Mouse (Mus musculus): ENCODE results near the gene Igf1r. TPM values are rescaled to one million over a fixed set of nuclear protein-coding genes. Genes with fewer than 3 reads are reported as not detected.

Gene Igf1r
- polyA plus RNA-seq, 2 experiments from 2014 or later = 11.3 to 19.2 TPM

GRCm38 (mm10) chr7:68054956-68055355, 102.3 kb downstream of the Igf1r start:
- ATAC-seq = no peak

- no peak for ATAC-seq
Observed at GRCm38 (mm10) chr7:68057010-68057409, 104.4 kb downstream of the Igf1r start.

DNA sequence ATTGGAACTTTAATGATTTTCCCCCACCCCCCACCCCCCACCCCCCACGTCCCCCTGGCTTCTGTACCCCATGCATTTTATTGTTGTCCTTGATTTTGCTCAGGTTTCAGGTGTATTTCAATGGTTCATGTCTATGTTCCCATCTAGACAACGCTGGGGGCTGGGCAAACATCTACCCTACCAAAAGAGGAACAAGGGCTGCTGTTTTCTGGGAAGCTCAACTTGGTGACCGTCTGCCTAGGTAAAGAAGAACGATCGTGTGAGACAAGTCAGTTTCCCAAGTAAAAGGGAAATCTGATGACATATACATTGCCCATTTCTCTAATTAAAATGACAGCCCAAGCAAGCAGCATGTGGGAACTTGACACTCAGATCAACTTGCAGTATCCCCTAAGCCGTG, 107.1 kb downstream of the Igf1r start:
- ATAC-seq = no peak

GRCm38 (mm10) chr7:68061434-68061833, 108.8 kb downstream of the Igf1r start:
- no peak for ATAC-seq

DNA sequence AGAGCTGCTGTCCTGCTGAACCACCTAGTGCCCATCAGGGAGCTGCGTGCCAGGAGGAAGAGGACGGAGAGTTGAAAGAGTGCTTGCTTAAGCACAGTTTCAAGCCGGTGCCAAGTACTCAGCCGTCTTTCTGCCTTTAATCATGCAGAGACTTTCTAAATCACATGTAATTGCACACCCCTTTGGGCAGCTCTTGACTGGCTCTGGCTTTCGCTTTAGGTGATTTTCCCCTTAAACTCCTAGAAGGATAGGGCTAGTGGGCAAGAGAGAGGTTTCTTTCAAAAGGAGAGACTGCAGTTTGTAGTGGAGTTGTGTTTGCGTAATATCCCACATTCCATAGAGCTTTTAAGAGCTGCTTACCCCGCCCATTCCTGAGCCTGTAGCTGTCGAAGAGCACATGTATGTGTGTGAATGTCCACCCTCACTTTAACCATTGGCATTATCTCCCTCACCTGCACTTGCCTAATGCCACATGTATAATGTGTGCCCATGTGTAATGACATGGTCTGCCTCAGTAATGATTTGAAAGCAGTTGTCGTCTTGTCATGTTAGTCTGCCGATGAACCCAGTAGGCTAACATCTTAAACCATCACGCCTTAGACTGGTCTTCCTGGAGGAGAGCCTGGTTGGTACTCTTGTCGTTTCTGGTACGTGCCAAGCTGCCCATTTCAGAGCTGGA, 109.7 kb downstream of the Igf1r start:
- ATAC-seq = no peak

DNA sequence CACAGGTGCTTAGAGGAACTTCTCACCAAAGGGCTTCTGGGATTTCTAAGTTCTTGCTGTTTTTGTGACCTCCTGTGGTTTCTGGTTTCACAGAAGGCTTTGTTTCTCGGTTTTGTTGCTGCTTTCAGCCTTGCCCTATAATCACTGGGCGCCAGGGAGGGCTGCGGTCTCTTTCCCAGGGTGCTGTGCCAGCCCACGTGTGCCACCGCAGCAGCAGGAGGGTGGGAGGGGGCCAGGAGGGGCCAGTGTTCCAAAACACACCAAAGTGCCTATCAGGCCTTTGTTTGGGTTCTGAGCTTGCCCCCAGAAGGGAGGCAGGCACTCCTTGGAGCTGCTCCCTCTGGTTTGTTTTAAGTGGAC, 110.2 kb downstream of the Igf1r start:
- ATAC-seq = no peak

DNA sequence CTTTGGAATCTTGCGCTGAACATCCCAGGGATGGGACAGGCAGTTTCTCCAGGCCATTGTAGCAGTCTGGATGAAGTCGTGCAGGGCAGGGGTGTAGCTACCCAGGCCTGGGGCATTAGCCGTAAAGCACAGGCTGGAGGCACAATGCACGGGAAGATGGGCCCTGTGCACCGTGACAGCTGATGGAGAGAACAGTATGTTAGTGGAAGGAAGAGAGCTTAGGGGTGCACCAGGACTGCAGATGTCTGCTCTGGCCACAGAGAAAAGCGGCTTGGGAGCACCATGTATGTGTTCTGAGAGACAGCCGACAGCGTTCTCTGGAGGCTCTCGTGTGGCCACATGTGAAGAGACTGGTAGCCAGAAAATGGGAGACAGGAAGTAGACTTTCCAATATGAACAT, 111.1 kb downstream of the Igf1r start:
- no peak for ATAC-seq

DNA sequence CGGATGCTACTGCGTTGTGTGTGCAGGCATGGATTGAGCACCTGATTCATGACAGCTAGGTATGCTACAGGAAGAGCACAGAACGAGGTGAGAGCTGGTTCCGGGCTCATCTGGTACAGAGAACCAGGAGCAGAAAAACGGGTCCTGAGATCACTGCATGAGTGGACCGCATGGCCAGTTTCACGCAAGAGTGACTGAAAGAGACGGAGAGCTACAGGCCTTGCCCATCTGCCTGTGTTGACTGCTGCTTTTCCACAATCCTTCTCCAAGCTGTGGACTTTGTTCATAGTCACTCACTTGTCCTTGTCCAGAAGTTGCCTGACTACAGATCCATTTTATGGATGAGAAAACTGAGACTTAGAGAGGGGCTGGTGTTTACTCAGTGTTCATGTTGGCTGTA, 111.5 kb downstream of the Igf1r start:
- no peak for ATAC-seq

DNA sequence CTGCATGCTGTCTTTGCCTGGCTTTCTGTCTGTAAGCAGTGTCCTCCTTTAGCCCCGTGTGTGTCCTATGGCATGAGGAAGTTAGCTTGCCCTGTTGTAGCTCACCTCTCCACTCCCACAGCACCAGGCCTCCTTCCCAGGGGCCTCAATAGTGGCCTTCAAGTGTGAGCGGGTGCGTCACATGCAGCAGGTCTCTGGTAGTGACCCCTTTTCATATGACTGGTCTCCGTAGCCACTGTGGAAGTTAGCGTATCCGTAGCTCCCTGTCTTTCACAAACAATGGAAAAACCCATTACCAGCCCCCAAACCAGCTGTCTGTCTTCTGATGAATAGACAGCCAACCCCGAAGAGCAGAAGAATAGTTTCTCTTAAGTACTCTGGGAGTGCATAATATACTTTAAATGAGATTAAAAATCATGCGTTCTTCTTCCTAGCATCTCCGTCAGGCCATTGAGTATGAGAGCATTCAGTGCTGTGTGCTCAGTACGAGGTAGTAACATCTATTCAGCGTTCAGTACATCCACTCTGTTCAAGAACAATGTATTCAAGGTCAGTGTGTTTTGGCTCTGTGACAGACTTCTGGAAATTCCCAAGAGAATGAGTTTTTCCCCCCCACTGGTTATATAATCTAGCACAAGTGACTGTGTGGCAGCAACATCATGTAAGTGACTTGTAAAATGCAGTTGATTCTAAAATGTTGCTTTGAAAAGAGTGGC, 112.2 kb downstream of the Igf1r start:
- ATAC-seq = no peak

- ATAC-seq = no peak
Observed at GRCm38 (mm10) chr7:68065904-68066303, 113.3 kb downstream of the Igf1r start.

DNA sequence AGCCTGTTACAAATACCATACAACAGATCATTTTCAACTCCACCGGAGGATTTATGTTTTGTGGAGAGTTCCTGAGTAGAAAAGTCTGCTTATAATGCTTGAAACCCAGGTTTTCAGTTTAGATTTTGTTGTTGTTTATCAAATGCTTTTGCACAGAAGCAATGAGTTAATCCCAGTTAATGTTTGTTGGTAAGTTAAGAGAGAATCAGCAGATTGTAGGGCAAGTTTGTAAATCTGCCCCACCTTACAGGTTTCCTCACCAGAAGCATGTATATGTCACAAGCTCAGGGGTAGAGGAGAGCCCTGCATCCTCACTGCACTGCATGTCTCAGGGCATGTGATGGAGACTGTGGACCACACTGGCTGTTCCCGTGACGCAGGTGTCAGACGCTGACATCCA, 114.7 kb downstream of the Igf1r start:
- ATAC-seq = no peak

DNA sequence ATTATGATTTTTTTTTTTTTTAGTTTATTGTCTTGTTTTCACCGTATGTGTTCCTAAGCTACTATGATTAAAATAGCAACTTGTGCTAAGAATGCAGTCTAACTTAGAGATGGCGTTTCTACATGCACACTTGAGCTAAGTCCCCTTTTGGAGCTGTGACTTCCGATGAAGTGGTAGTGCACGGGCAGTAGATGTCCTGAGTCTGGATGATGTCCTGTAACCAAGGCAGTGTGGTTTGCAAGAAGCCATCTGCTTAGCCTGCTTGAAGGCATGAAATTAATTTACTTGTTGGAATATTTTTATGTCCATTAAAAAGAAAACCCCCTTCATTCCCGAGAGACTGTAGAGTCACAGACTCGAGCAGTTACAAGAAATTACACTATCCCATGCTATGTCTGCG, 116.7 kb downstream of the Igf1r start:
- no peak for ATAC-seq

DNA sequence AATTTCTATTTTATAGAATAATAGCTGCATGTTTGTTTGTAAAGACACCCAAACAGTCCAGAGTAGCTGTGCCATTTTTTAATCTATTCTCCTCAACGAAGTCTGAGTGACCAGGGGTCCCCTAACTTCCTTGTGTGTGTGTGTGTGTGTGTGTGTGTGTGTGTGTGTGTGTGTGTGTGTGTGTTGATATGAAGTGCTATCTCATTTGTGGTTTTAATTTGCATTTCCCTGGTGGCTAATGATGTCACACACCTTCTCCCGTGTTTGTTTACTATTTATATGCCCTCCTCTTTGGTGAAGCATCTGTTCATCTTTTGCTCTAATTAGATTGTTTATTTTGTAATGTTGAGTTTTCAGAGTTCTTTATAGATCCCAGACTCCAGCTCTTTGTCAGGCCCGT, 117.4 kb downstream of the Igf1r start:
- no peak for ATAC-seq

GRCm38 (mm10) chr7:68070626-68071025, 118.0 kb downstream of the Igf1r start:
- peak; percentile 43 for ATAC-seq

DNA sequence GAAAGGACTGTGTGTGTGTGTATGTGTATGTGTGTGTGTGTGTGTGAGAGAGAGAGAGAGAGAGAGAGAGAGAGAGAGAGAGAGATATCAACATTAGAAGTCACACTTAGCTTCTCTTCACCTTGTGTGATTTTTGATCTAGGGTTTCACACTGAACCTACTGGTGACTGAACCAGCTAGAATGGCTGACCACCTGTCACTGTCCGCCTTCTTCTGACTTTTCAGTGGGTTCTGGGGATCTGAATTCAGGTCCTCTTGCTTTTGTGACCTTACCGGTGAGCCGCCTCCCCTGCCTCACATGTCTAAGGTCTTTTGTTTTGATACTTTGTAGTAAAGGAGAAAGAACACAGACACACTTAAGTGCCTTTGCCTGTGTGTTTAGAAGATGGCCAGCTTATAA, 118.4 kb downstream of the Igf1r start:
- no peak for ATAC-seq

DNA sequence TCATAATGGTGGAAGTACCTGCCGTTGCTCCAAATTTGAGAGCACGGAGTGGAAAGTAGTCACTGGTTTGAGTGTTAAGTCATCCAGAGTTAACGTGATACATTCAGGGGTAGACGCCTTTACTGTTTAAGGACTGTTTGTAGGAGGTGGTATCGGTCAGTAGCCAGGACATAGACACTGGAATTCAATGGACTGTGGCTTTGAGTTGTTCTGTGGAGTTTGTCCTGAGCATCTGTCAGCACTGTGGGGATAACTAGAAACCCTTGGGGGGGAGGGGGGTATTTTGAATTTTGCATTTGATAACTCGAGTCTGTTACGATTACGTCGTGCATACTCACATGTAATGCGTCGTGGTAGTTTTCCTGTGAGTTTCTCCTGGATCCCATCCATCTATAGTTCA, 119.1 kb downstream of the Igf1r start:
- ATAC-seq = no peak

DNA sequence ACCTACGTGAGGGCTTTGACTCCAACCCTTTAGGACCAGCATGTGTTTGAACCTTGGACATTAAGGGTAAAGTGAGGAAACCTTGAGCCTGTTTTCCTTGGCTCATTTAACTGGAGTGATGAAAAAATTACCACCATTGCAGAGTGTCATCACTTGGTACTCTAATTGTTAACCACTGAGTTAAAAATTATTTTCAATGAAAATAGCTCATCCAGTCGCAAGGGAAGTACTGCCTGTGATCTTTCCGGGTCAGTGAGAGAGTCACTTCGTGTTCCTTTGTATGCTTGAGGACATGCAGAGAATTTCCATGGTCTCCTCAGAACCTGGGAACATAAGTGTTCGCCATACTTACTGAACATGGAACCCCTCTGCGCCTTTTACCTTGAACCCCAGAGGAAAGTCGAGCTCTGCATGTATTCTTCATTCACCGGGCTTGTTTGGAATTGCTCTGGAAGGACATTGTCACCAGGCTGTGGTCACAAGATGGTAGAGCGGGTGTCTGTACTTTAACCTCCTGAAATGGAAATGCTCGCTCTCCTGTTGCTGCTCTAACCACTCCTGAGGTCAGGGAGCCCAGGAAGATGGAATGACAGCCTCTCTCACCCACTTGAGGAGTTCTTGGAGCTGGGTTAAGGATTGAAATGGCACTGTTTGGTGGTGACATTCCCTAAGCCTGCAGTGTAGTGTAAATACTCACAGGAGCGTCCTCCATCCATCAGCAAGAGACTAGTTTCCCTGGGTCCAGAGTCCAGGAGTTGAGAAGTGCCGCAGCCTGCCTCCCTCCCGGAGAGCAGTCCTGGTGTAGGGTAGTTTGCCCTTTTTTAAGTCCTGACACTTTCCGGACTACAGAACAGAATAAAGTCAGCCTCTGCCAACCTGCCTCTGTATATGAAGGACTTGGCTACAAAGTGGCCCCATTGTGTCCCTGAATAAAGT, 120.2 kb downstream of the Igf1r start:
- ATAC-seq = no peak

GRCm38 (mm10) chr7:68073460-68073806, 120.8 kb downstream of the Igf1r start:
- ATAC-seq = no peak

GRCm38 (mm10) chr7:68074748-68075147, 122.1 kb downstream of the Igf1r start:
- no peak for ATAC-seq

- no peak for ATAC-seq
Observed at GRCm38 (mm10) chr7:68075401-68075800, 122.8 kb downstream of the Igf1r start.

DNA sequence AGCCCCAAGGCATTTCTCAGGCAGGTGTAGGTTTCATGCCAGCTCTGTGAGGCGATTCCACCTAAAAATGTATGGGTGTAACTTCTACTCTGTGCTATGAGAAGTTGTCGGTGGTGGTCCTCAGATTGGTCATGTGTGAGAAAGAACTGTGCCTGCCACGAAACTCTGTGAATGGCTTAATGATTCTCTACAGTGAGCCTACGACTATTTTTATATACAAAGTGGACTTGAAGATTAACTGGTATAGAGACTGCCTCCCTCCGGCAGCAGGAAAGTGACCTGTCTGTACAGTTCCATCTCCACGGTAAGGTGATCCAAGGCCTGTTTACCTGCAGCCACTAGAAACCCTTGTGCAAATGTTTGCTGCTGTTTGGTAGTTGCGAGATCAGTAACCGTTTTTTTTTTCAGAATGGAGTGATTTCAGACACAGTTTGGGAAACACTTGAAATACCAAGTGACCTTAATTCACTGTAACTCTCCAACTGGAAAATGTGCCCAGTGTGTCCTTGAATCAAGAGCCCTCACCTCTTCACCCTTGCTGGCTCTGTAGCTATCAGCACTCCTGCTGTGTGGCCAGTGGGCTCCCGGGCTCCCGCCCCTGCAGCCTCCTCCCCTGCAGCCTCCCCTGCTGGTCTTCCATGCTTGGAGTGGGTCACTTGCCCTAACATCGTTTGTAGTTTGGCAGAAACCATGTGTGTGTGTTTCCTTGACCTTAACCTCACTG, 127.7 kb downstream of the Igf1r start:
- no peak for ATAC-seq

DNA sequence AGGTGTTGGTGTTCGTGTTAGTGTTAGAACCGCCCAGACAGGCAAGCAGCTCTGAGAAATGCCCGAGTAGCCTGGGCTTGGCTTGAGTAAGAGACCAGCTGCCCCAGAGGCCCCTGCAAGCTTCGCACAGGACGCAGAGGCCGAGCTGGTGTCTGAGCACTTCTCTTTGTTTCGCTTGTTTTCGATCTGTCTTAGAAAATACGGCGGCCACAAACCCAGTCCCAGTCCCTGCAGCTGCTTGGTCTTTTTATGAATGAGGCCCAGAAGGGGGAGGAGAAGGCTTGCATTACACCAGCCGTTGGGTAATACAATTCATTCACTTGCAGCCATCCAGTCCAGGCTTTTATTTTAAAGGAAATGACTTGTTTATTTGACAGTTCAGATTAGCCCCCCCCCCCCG, 132.7 kb downstream of the Igf1r start:
- no peak for ATAC-seq

- peak; percentile 23 for ATAC-seq
Observed at GRCm38 (mm10) chr7:68085870-68086341, 133.3 kb downstream of the Igf1r start.

Measured in activated CD4-positive, CD25-positive, alpha-beta regulatory T cell, adult 4 months (primary cell).